Comparison of ENCODE assay signal across 8 mouse cellular contexts in genomic region chr10:71347964-71348636, GRCm38 (mm10). TPM values are rescaled to one million over a fixed set of nuclear protein-coding genes. Genes with fewer than 3 reads are reported as not detected.
DNase-seq lines count a peak whose midpoint lies in the region; ATAC-seq and TF ChIP-seq lines count a peak whose summit lies in the region.

No protein-coding gene starts in this region.

- peak; percentile 42 for DNase-seq in right cerebral cortex, postnatal 14 days
- DNase-seq in right cerebral cortex, adult 18-20 months = no peak
- peak; percentile 56 for DNase-seq in brain, embryonic 14.5 days (ENCODE audit: low read depth)
- DNase-seq in gastrocnemius, adult 2 months = peak; percentile 63
- peak; percentile 28 for DNase-seq in hindbrain, embryonic 14.5 days (ENCODE audit: low spot score)
- peak; percentile 67 for DNase-seq in neural tube, embryonic 11.5 days (ENCODE audit: low spot score)
- DNase-seq in cerebellum, postnatal 14 days = no peak

- H3K4me3 ChIP-seq in gastrocnemius, adult 2 months = peak overlapping the region; percentile 99
- peak overlapping the region; percentile 82 for H3K4me3 ChIP-seq in hindbrain, embryonic 14.5 days (replicated peaks; ENCODE audit: low read length)
- H3K4me3 ChIP-seq in liver, embryonic 12.5 days = peak overlapping the region; percentile 91
- H3K4me3 ChIP-seq in neural tube, embryonic 11.5 days (ENCODE audit: low read depth, low read length) = peak overlapping the region; percentile 83

- WGBS in hindbrain, embryonic 14.5 days = under 1% methylated on average over 46 of the region's 48 CpGs
- under 1% methylated on average over 47 of the region's 48 CpGs for WGBS in liver, embryonic 12.5 days (ENCODE audit: insufficient replicate concordance)
- under 1% methylated on average over 41 of the region's 48 CpGs for WGBS in neural tube, embryonic 11.5 days

- TF ChIP-seq POLR2A in brain, embryonic 14.5 days (IDR thresholded peaks at IDR 0.05; ENCODE audit: borderline replicate concordance, extremely low read depth, insufficient read depth, insufficient read length, poor library complexity, severe bottlenecking) = no peak

- intact Hi-C loops in gastrocnemius, adult 2 months (cut with DNase I) = loop anchor here (5.0 kb wide), 1 partner anchor 111 kb away; the partner anchor contains the start of gene Tfam

- ATAC-seq in hindbrain, embryonic 14.5 days (ENCODE audit: low FRiP score) = peak; percentile 59
- peak; percentile 13 for ATAC-seq in liver, embryonic 12.5 days
- ATAC-seq in neural tube, embryonic 11.5 days (ENCODE audit: insufficient read depth, low FRiP score, low TSS enrichment) = peak; percentile 51

- H3K4me1 ChIP-seq in hindbrain, embryonic 14.5 days (replicated peaks; ENCODE audit: control insufficient read depth, insufficient read depth, low read length) = peaks cover 20% of the 10 kb centered on the region
- H3K4me1 ChIP-seq in liver, embryonic 12.5 days = peaks cover 57% of the 10 kb centered on the region
- H3K4me1 ChIP-seq in neural tube, embryonic 11.5 days (ENCODE audit: control insufficient read depth, insufficient read depth, low read length) = peaks cover 12% of the 10 kb centered on the region; the same call in 1 of the 2 replicates

- no peaks in the 10 kb centered on the region for H3K9me3 ChIP-seq in hindbrain, embryonic 14.5 days (ENCODE audit: control insufficient read depth, low read length)
- no peaks in the 10 kb centered on the region for H3K9me3 ChIP-seq in liver, embryonic 12.5 days (replicated peaks)
- no peaks in the 10 kb centered on the region for H3K9me3 ChIP-seq in neural tube, embryonic 11.5 days (ENCODE audit: control insufficient read depth, low read length)

- H3K9ac ChIP-seq in hindbrain, embryonic 14.5 days = peak overlapping the region; percentile 84
- H3K9ac ChIP-seq in liver, embryonic 12.5 days = peak overlapping the region; percentile 93
- peak overlapping the region; percentile 85 for H3K9ac ChIP-seq in neural tube, embryonic 11.5 days (ENCODE audit: low read length)

- no peaks in the 10 kb centered on the region for H3K27me3 ChIP-seq in hindbrain, embryonic 14.5 days (ENCODE audit: control insufficient read depth, insufficient read depth, low read length)
- H3K27me3 ChIP-seq in liver, embryonic 12.5 days (replicated peaks) = no peaks in the 10 kb centered on the region
- no peaks in the 10 kb centered on the region for H3K27me3 ChIP-seq in neural tube, embryonic 11.5 days (ENCODE audit: control insufficient read depth, insufficient read depth, low read length)

- H3K36me3 ChIP-seq in hindbrain, embryonic 14.5 days (replicated peaks; ENCODE audit: control insufficient read depth, insufficient read depth) = peaks cover 10% of the 10 kb centered on the region; the same call in 1 of the 2 replicates
- H3K36me3 ChIP-seq in liver, embryonic 12.5 days = peaks cover 23% of the 10 kb centered on the region
- no peaks in the 10 kb centered on the region for H3K36me3 ChIP-seq in neural tube, embryonic 11.5 days (ENCODE audit: control insufficient read depth, insufficient read depth, low read length)

- peak overlapping the region; percentile 93 for H3K27ac ChIP-seq in gastrocnemius, adult 2 months
- peak overlapping the region; percentile 85 for H3K27ac ChIP-seq in hindbrain, embryonic 14.5 days
- H3K27ac ChIP-seq in liver, embryonic 12.5 days = peak overlapping the region; percentile 89
- peak overlapping the region; percentile 47 for H3K27ac ChIP-seq in neural tube, embryonic 11.5 days (ENCODE audit: low read depth, low read length)

- no peak for TF ChIP-seq CTCF in brain, embryonic 14.5 days (IDR thresholded peaks at IDR 0.05; ENCODE audit: borderline replicate concordance, extremely low read depth, insufficient read depth, insufficient read length)
- 0 out of 2 replicates have a peak, but pooled peaks have one; percentile 1 for TF ChIP-seq CTCF in gastrocnemius, adult 2 months (IDR thresholded peaks at IDR 0.05)

- peak overlapping the region; percentile 79 for H3K4me2 ChIP-seq in hindbrain, embryonic 14.5 days (replicated peaks)
- peak overlapping the region; percentile 92 for H3K4me2 ChIP-seq in liver, embryonic 12.5 days
- peak overlapping the region; percentile 94 for H3K4me2 ChIP-seq in neural tube, embryonic 11.5 days (ENCODE audit: low read depth)

RNA-seq across cellular contexts. Expression of gene Ipmk, which starts 0.5 kb away (rescaled TPM):
- polyA plus RNA-seq in brain, embryonic 14.5 days (2012; rRNA removed) = 15.6 and 20.5 TPM in 2 replicates
- total RNA-seq in gastrocnemius, adult 2 months (2021) = 10 to 100 TPM; 18.1 to 20.6 TPM
- 25.5 and 25.9 TPM in 2 replicates for polyA plus RNA-seq in hindbrain, embryonic 14.5 days (2014; fragmentation: Nextera tagmentation; extraction: Ambion mirVana)
- polyA plus RNA-seq in liver, embryonic 12.5 days (2016; fragmentation: Nextera tagmentation; extraction: Ambion mirVana) = 13.9 and 14.9 TPM in 2 replicates
- polyA plus RNA-seq in neural tube, embryonic 11.5 days (2014; fragmentation: Nextera tagmentation; extraction: Ambion mirVana) = 23.6 TPM in 2 replicates

RNA-seq across cellular contexts. Expression of gene Cisd1, which starts 3.3 kb away (rescaled TPM):
- 98.2 and 110 TPM in 2 replicates for polyA plus RNA-seq in brain, embryonic 14.5 days (2012; rRNA removed)
- total RNA-seq in gastrocnemius, adult 2 months (2021) = 100 to 1,000 TPM; 226 to 261 TPM
- polyA plus RNA-seq in hindbrain, embryonic 14.5 days (2014; fragmentation: Nextera tagmentation; extraction: Ambion mirVana) = 319 and 327 TPM in 2 replicates
- 99.8 and 104 TPM in 2 replicates for polyA plus RNA-seq in liver, embryonic 12.5 days (2016; fragmentation: Nextera tagmentation; extraction: Ambion mirVana)
- 137 TPM in 2 replicates for polyA plus RNA-seq in neural tube, embryonic 11.5 days (2014; fragmentation: Nextera tagmentation; extraction: Ambion mirVana)

Comparison
In these comparisons a context has a peak if more than half of its experiments do, and no peak if none do; other contexts are left out.
1. DNase-seq: peak in right cerebral cortex, postnatal 14 days (single experiment), brain, embryonic 14.5 days (single experiment), gastrocnemius, adult 2 months (single experiment), hindbrain, embryonic 14.5 days (single experiment) and neural tube, embryonic 11.5 days (single experiment); none in right cerebral cortex, adult 18-20 months (single experiment) and cerebellum, postnatal 14 days (0 of 2).
2. Peak in every context shown above with its lines, with median percentiles within 50 percentile points of each other: H3K27ac ChIP-seq, H3K4me3 ChIP-seq, ATAC-seq, H3K4me2 ChIP-seq and H3K9ac ChIP-seq.